Mouse (Mus musculus): ENCODE measurements at regions not wholly inside any gene's neighbourhood (a gene's known extent, or its start where the extent isn't known, plus 50 kb on each side); places are given as distances from the start of the nearest gene placed in this dataset.
"Not testable (repeated sequence)": the region's sequence is repeated elsewhere in the genome, so short reads cannot be mapped to it uniquely, and the experiment has no call there.

DNA sequence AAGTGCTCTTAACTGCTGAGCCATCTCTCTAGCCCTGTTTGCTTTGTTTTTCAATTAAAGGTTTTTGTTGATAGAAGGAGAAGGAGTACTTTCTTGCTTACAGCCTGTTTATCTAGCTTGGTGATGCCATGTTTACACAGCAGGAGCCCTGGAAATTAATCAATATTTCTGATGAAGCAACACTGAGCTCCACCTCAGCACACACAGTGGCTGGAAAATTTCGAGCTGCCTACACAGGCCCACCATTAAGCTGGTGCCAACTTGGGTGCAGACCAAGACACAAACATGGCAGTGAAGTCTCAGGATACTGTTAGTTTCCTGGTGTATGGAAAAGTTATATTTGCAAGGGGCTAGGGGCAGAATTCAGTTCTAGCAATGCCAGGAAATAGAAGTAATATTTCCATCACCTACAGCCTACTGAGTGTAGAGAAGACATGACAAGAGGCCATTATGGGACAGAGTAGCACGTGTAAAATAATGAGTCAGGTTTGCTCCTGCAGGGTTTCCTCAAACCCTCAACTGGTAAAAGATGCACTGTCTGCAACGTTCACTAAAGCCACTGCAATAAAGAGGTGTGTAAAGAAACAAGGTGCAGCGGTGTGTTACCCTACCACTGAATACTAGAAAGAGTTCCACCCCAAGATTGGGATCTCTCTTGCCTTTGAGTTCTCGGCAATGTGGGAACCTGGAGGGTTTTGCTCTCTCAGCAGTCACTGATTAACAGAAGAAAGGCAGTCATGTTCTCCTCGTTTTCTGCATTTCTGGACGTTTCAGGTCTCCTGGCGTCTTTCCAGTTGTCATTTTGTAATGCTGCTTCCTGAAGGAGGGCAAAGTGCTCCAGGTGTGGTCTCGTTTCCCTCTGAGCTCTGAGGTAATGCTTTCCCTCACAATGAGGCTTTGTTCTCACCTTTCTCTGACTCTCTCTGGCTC lies 108.8 kb upstream of the Fhl2 start:
- DNase-seq (ENCODE audit: low spot score in 2 of 2): no peak

DNA sequence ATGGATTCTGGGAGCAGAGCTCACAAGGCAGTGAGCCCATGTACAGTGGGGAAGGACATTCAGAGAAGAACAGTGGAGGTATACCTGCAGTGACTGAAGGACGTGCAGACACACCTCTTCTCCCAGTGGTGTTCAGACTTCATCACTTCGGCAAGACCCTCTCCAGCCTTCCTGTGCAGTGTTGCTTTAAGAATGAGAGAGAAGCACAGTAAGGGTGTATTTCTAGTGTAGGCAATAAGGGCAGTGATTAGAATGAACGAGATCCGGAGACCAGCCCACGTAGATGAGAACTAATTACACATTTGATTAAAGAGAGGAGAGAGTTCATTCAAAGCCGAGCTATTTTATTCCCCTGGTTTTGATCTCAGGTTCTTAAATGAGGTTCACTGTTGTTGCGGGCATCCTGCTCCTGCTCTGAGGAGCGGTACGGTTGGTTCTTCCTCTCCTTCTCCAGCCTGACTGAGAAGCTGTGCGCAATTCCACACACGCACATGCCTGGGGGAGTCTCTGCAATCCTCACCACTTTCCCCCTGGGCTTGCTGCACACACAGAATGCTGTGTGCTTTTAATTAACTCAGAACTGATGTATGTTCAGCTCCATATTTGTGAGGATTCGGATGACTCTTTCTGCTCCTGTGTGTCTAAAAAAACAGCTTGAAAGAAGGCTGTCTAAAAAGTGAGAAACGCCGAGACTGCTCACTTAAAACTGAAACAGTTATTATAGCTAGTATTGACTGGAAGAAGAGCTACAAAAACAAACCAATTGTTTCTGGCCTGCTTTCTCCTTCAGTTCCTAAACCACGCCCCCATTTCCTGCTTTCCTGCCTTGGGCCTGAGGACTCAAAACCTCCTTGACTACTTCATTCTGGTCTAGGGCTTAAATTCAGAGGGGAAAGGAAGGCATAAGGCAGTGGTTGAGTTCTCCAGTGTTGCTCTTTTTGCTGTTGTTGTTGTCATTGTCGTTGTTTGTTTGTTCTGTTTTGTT lies 114.2 kb upstream of the Fhl2 start:
- no peak for DNase-seq (ENCODE audit: low spot score in 2 of 2)

DNA sequence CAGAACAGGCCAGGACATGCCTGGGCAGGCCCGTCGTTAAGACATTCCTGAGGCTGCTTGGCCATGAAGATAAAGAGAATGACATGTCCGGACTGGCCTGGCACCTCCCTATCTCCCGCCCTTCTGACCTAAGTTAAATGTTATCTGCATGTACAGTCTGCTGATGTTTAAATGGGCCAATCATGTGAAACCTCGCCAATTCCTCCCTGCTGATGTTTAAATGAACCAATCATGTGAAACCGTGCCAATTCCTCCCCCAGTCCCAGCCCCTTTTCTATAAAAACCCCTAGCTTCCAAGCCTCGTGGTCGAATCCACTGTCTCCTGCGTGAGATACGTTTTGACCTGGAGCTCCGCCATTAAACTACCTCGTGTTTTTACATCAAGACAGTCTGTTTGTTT lies 119.5 kb upstream of the Fhl2 start:
- not testable (repeated sequence) for DNase-seq (ENCODE audit: low spot score in 2 of 2)

GRCm38 (mm10) chr1:43317076-43317871 lies 120.5 kb upstream of the Fhl2 start:
- no peak for DNase-seq (ENCODE audit: low spot score in 2 of 2)

DNA sequence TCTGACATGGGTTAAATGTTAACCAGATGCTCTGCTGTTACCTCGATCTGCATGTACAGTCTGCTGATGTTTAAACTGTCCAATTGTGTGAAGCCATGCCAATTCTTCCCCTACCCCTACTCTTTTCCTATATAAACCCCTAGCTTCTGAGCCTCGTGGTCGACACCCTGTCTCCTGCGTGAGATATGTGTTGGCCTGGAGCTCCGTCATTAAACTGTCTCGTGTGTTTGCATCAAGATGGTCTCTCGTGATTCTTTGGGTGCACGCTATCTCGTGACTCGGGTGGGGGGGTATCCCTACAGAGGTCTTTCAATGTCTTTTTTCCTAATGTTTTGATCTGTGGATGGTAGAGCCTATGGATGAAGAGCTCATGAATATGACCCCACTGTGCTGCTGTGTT lies 110.9 kb upstream of the Nck2 start:
- not testable (repeated sequence) for DNase-seq (ENCODE audit: low spot score in 2 of 2)

- DNase-seq (ENCODE audit: low spot score in 2 of 2): peak in 1 of 2 experiments; percentile 6
Measured at GRCm38 (mm10) chr1:43337168-43337784, 107.1 kb upstream of the Nck2 start.

DNA sequence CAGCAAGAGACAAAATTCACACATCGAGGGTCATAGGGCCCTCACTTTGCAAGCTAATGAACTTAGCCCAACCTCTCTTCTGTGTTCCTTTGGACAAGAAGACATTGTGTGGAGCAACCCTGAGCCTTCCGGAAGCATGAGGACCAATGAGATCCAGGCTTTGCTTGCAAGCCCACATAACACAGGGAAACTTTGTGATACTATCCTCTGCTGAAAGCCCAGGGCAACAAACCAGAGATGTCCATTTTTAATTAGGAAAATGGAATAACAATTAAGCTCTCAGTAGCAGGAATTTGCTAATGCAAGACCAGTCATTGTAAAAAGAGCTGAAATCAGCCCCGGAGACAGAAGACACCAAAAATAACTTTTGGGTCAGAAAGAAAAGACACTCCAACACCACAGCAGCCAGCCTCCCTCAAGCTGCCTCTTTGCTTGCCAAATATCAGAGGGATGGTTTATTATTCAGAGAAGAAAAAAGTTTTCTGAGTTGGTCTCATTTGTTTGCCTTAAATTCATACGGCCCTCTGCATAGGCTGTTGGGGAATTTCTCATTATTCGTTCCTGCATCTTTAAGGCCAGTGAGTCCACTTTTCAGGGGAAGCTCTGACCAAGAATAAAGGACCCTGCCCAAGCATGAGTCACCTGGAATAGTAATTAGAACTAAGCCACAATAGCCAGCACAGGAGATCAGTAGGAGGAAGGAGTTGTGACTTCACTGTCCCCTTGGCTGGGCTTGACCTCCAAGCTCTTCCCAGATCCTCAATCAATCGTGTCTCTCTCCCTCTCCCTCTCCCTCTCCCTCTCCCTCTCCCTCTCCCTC lies 106.1 kb upstream of the Nck2 start:
- no peak for DNase-seq (ENCODE audit: low spot score in 2 of 2)

- no peak for DNase-seq (ENCODE audit: low spot score in 2 of 2)
Measured at GRCm38 (mm10) chr1:43342848-43343247, 101.5 kb upstream of the Nck2 start.

DNA sequence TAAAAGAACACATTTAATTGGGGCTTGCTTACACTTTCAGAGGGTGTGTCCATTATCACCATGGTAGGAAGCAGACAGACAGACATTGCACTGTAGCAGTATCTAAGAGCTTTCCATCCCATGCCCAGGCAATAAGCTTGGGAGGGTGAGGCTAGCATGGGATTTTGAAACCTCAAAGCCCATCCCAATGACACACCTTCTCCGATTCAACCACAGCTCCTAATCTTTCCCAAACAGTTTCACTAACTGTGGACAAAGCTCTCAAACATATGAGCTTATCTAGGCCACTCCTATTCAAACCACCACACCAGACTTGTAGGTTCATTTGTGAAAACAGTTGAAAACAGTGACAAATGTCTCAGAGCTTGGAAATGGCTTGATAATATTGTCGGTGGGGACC lies 101.0 kb upstream of the Nck2 start:
- DNase-seq (ENCODE audit: low spot score in 2 of 2): no peak

DNA sequence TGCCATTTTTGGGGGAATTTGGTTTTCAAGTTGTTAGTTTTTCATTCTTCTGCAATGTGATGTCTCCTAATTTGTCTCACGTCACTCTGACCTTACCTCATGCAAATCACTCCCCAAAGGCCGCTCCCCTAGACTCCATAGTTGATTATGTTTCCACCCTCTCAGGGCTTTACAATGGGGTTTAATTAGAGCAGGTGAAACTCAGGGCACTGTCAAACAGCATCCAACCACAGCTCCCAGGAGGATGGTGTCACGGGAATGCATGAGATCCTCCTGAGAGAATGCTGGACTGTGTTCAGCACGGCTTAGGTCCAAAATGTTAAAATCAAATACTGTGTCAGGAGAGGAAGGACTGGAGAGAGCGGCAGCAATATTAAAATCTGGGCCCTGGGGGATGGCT lies 100.4 kb upstream of the Nck2 start:
- no peak for DNase-seq (ENCODE audit: low spot score in 2 of 2)

- no peak for DNase-seq (ENCODE audit: low spot score in 2 of 2)
Measured at GRCm38 (mm10) chr1:43347152-43347551, 97.2 kb upstream of the Nck2 start.

DNA sequence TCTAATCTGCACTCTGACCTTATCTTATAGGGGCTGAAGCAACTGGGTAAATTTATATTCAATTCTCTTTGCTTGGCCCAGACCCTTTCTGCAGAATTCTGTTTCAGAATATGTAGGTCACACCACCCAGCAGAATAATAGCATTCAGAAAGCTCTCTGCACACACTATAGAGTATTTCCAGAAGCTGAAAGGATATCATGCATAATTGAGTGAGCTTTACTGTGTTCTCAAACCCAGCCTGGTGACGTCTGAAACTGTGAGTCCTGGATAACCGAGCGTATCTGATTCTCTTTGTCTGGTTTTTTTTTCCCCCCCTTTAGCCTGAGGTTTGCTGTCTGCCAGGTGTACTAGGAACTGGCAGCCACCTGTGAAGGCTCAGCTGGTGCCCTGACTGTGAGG lies 94.4 kb upstream of the Nck2 start:
- DNase-seq (ENCODE audit: low spot score in 2 of 2): no peak

- no peak for DNase-seq (ENCODE audit: low spot score in 2 of 2)
Measured at GRCm38 (mm10) chr1:43358191-43358590, 86.2 kb upstream of the Nck2 start.

DNA sequence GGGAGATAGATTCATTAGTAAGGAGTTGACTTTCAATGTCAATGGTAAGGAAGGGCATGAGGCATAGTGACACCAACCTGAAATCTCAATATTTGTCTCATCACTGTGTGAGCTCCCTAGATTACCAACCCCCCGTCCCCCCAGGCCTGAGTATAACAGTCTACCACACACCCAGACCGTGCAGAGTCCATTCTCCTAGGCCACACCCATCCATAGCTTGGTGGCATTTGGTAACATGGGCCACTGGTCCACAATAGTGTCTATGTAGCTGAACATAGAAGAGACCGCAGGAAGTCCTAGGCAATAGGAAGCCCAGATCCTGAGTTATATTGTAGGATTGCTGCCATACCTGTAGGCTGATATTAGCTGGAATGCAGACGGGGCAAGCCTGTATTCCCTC lies 84.7 kb upstream of the Nck2 start:
- DNase-seq (ENCODE audit: low spot score in 2 of 2): no peak

DNA sequence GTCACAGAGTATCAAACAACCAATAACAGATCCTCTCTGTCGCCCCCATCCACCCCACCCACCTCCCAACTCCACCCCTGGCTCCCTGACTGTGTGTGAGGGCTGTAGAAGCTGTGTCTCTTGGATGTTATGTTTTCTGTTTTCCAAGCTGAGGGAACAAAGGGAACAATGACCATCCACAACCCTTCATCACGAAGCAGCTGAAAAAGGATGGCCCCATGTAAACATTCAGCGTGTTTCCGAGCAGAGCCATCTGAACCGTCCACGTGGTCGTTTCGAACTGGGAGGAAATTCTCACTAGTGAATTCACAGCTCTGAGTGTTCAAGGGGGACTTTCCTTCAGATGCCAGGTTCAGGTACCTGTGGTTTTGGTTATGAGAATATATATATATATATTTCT lies 84.1 kb upstream of the Nck2 start:
- no peak for DNase-seq (ENCODE audit: low spot score in 2 of 2)

DNA sequence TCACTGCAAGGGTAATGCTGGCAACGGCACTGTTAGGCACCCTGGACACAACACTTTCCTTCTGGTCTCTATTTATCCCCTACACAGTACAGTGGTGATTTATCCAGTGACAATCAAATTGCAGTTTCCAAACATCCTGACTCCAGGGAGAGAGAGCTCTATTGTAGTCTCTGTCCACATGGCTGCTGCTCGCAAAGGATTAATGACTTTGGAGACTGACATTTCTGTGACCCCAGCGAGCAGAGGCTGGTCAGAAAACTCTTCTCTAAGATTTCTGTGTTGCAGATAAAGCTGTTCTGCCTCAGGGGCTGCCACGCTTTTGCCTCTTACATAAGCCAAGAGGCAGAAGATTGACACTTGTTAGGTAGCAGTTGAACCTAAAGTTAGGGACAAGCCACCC lies 83.6 kb upstream of the Nck2 start:
- no peak for DNase-seq (ENCODE audit: low spot score in 2 of 2)

DNA sequence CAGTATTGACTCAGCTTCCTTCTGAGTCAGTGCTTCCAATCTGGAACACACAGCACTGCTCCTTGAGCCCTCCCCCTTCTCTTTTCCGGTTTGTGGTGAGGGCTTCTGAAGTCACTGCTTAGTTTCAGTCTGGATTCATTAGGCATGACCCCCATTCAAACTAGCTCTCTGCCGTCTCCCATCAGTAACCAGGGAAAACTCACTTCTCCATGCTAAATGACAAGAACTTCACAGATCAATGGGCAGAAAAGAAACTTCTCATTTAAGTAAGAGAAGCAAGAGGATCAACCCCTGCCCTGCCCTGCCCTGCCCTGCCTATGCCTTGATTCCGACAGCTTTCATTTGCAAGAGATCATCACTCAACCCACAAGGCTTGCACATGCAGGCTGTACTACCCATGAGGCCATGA lies 82.9 kb upstream of the Nck2 start:
- DNase-seq (ENCODE audit: low spot score in 2 of 2): no peak

DNA sequence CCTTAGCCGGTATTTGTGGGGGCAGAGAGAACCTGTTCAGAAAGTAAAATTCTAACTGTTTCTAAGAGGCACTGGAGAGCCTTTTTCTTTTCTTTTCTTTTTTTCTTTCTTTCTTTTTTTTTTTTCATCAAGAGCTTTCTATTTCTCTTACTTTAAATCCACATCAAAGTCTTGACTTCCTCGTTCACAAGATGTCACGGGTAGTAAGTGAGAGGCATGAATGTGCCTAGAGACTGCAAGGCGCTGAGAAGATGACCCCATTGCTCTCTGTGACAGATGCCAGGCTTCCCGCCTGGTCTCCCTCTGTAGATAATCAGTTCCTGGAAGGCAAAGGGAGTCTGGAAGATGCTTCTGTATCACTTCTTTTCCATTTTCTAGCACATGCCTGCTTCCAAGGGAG lies 82.2 kb upstream of the Nck2 start:
- no peak for DNase-seq (ENCODE audit: low spot score in 2 of 2)

DNA sequence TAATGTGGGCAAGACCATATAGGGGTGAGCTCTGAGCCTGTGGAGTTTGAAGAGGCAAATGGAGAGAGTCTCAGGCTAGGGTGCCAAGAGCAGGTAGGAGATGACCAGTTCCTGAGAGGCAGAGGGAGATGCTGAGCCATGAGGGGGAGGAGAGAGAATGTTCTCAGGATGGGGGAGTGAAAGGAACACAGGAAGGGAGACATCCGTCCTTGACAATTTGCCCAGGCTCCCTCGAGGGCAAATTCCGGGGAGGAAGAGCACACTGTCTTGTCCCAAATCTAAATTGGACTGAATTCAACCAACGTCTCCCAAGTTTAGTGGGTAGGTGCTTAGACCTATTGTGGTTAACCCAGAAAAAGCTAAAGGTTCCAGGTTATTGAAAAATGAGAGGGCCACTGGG lies 81.2 kb upstream of the Nck2 start:
- no peak for DNase-seq (ENCODE audit: low spot score in 2 of 2)

DNA sequence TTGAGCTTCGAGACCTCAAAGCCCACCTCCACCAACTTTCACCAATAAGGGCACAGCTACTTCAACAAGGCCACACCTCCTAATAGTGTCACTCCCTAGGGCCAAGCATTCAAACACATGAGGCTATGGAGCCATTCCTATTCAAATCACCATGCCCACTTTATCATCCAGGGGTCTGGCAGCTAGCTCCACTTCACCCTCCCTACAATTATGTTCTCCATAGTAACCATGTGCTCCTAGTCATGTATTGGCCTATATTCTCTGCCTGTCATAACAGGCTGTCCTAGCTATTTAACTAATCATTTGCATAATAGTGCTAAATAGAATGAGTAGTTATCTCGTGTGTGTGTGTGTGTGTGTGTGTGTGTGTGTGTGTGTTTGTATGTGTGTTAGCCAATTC lies 77.9 kb upstream of the Nck2 start:
- no peak for DNase-seq (ENCODE audit: low spot score in 2 of 2)
